ENCODE assay signal across 17 mouse cellular contexts in genomic region chr2:164903496-164903895, GRCm38 (mm10). TPM values are rescaled to one million over a fixed set of nuclear protein-coding genes. Genes with fewer than 3 reads are reported as not detected.
"Had no signal": no experiment of that assay in that cellular context is flagged by ENCODE, and none has a peak within 500 bp of the region (broad histone marks: within the 10 kb centered on the region; RNA-seq: fewer than 3 reads in every experiment).

No protein-coding gene starts in this region.

- ATAC-seq: lung, postnatal 0 days; midbrain, embryonic 13.5 days; midbrain, embryonic 15.5 days had no signal

- DNase-seq: lung, adult 2 months; lung, postnatal 14 days; lung, postnatal 36 days; right cerebral cortex, postnatal 14 days; thymus, adult 2 months; thymus, postnatal 25 days; thymus, postnatal 4 days had no signal

- H3K4me3 ChIP-seq: lung, embryonic 15.5 days; megakaryocyte, embryonic 14.5 days; midbrain, embryonic 13.5 days; midbrain, embryonic 15.5 days; neural tube, embryonic 12.5 days; stomach, embryonic 15.5 days had no signal

- H3K27me3 ChIP-seq: lung, embryonic 15.5 days; megakaryocyte, embryonic 14.5 days; midbrain, embryonic 13.5 days; midbrain, embryonic 15.5 days; neural tube, embryonic 12.5 days; stomach, embryonic 15.5 days had no signal

- H3K4me2 ChIP-seq: lung, embryonic 15.5 days; midbrain, embryonic 11.5 days; midbrain, embryonic 13.5 days; midbrain, embryonic 15.5 days; neural tube, embryonic 12.5 days; stomach, embryonic 15.5 days had no signal

- H3K9ac ChIP-seq: lung, embryonic 15.5 days; midbrain, embryonic 13.5 days; midbrain, embryonic 15.5 days; neural tube, embryonic 12.5 days; stomach, embryonic 15.5 days had no signal

- H3K27ac ChIP-seq: lung, embryonic 15.5 days; macrophage; midbrain, embryonic 13.5 days; midbrain, embryonic 15.5 days; neural tube, embryonic 12.5 days; stomach, embryonic 15.5 days; stomach, postnatal 0 days had no signal

- H3K9me3 ChIP-seq: stomach, embryonic 15.5 days had no signal

- H3K4me1 ChIP-seq: lung, embryonic 15.5 days; midbrain, embryonic 13.5 days; midbrain, embryonic 15.5 days; neural tube, embryonic 12.5 days; stomach, embryonic 15.5 days had no signal

RNA-seq across cellular contexts. Expression of gene Slc12a5, which starts 57.1 kb away (rescaled TPM):
- polyA plus RNA-seq: macrophage had no signal
